Mouse (Mus musculus): ENCODE data around the gene Nbeal2. TPM values are rescaled to one million over a fixed set of nuclear protein-coding genes. Genes with fewer than 3 reads are reported as not detected.

The Nbeal2 gene
- total and polyA plus RNA-seq, 3 experiments: 3.2 to 19.7 (median 8.4) TPM

GRCm38 (mm10) chr9:110657474-110658078 lies 3.6 kb upstream of the Nbeal2 start (continued):
- TF ChIP-seq SMC3 (IDR thresholded peaks at IDR 0.05; ENCODE audit: low read depth, low read length): no peak
- no peak for TF ChIP-seq MAFK (IDR thresholded peaks at IDR 0.05; ENCODE audit: insufficient replicate concordance, low read length)
- TF ChIP-seq MYC (IDR thresholded peaks at IDR 0.05; ENCODE audit: low read depth, low read length): 0 out of 2 replicates have a peak, but pooled peaks have one; percentile 9
- TF ChIP-seq KAT2A (IDR thresholded peaks at IDR 0.05; ENCODE audit: insufficient replicate concordance, low read length): no peak
- no peak; the same call in 1 of the 2 replicates for TF ChIP-seq ETS1 (conservative IDR thresholded peaks at IDR 0.05; ENCODE audit: low read depth, low read length)
- TF ChIP-seq JUND (conservative IDR thresholded peaks at IDR 0.05; ENCODE audit: low read depth, low read length): no peak
- no peak for TF ChIP-seq RCOR1 (conservative IDR thresholded peaks at IDR 0.05; ENCODE audit: low read depth, low read length)
- no peak for TF ChIP-seq POLR2AphosphoS2 (IDR thresholded peaks at IDR 0.05; ENCODE audit: low read depth, low read length)
- no peak for TF ChIP-seq TCF12 (IDR thresholded peaks at IDR 0.05; ENCODE audit: low read depth, low read length)
- TF ChIP-seq GABPA (IDR thresholded peaks at IDR 0.05; ENCODE audit: insufficient replicate concordance, low read depth, low read length): no peak
- TF ChIP-seq BHLHE40 (IDR thresholded peaks at IDR 0.05; ENCODE audit: low read depth, low read length): no peak
- TF ChIP-seq E2F4 (IDR thresholded peaks at IDR 0.05; ENCODE audit: insufficient replicate concordance, low read depth, low read length): no peak
- TF ChIP-seq PAX5 (IDR thresholded peaks at IDR 0.05; ENCODE audit: low read length): no peak
- TF ChIP-seq ZMIZ1 (IDR thresholded peaks at IDR 0.05; ENCODE audit: low read depth, low read length): no peak
- TF ChIP-seq USF2 (conservative IDR thresholded peaks at IDR 0.05; ENCODE audit: low read depth, low read length): no peak

GRCm38 (mm10) chr9:110656249-110657221 lies 2.6 kb upstream of the Nbeal2 start, which contains the start of gene Ccdc12:
Gene Ccdc12, plus strand, starts transcription at chr9:110656503.
- DNase-seq (ENCODE audit: extremely low read depth): peak; percentile 98
- dilution Hi-C loops (cut with MboI; ENCODE audit: extremely low pct_ligation_motif_present, extremely low pct_unique_long_range_greater_than_20kb, low sequenced_read_pairs) (no loop called here), in situ Hi-C loops (cut with MboI; ENCODE audit: low pct_ligation_motif_present, low pct_unique_long_range_greater_than_20kb, low sequenced_read_pairs) (no loop called here)
- peaks cover 33% of the 10 kb centered on the region for H3K79me2 ChIP-seq (replicated peaks; ENCODE audit: control insufficient read depth, extremely low read depth, insufficient read depth, poor library complexity, severe bottlenecking)
- peaks cover 0 to 7% of the 10 kb centered on the region in 2 experiments for H3K36me3 ChIP-seq (replicated peaks in 1 of 2; ENCODE audit: control insufficient read depth in 1 of 2, insufficient read depth in 1 of 2, low read length in 1 of 2)
- peaks cover 28 to 72% of the 10 kb centered on the region in 2 experiments for H3K4me1 ChIP-seq (ENCODE audit: control insufficient read depth in 1 of 2, insufficient read depth in 2 of 2)
- H3K27ac ChIP-seq (ENCODE audit: insufficient read depth, low read depth): peak within 1 kb of the TSS; percentile 86
- peak within 1 kb of the TSS; percentile 71 for H3K4me2 ChIP-seq (ENCODE audit: insufficient read depth, low read depth, poor library complexity, severe bottlenecking)
- no peaks in the 10 kb centered on the region for H3K9me3 ChIP-seq (replicated peaks; ENCODE audit: low read length)
- peak within 1 kb of the TSS; percentile 67 to 80 (median 69) for H3K4me3 ChIP-seq (replicated peaks in 1 of 3; ENCODE audit: low read depth in 2 of 3, low read length in 2 of 3, poor library complexity in 1 of 3)
- H3K27me3 ChIP-seq (replicated peaks): no peaks in the 10 kb centered on the region
- peak within 1 kb of the TSS; percentile 85 for H3K9ac ChIP-seq (ENCODE audit: insufficient read depth, low read depth)
- no peak; the same call in 1 of the 2 replicates for TF ChIP-seq CHD2 (IDR thresholded peaks at IDR 0.05; ENCODE audit: low read length)
- peak; percentile 93 for TF ChIP-seq NRF1 (IDR thresholded peaks at IDR 0.05; ENCODE audit: low read depth, low read length)
- TF ChIP-seq SMC3 (IDR thresholded peaks at IDR 0.05; ENCODE audit: low read depth, low read length): no peak
- TF ChIP-seq TBP (conservative IDR thresholded peaks at IDR 0.05; ENCODE audit: low read depth, low read length): peak; percentile 72; the same call in 1 of the 2 replicates
- no peak for TF ChIP-seq IRF4 (IDR thresholded peaks at IDR 0.05; ENCODE audit: low read depth, low read length)
- no peak for TF ChIP-seq JUN (IDR thresholded peaks at IDR 0.05; ENCODE audit: insufficient read depth, low read depth, low read length)
- peak; percentile 4; the same call in 1 of the 2 replicates for TF ChIP-seq BHLHE40 (IDR thresholded peaks at IDR 0.05; ENCODE audit: low read depth, low read length)
- no peak for TF ChIP-seq EP300 (IDR thresholded peaks at IDR 0.05; ENCODE audit: low read length)
- peak; percentile 53; the same call in 1 of the 2 replicates for TF ChIP-seq MEF2A (IDR thresholded peaks at IDR 0.05; ENCODE audit: borderline replicate concordance, low read depth, low read length)
- no peak for TF ChIP-seq CTCF (conservative IDR thresholded peaks at IDR 0.05 in 1 of 2, IDR thresholded peaks at IDR 0.05 in 1 of 2; ENCODE audit: low read depth in 2 of 2, low read length in 2 of 2)
- TF ChIP-seq ELF1 (IDR thresholded peaks at IDR 0.05; ENCODE audit: low read depth, low read length): peak; percentile 90
- no peak for TF ChIP-seq ZNF384 (IDR thresholded peaks at IDR 0.05; ENCODE audit: low read depth, low read length)
- no peak for TF ChIP-seq USF2 (conservative IDR thresholded peaks at IDR 0.05; ENCODE audit: low read depth, low read length)
- no peak for TF ChIP-seq CHD1 (IDR thresholded peaks at IDR 0.05; ENCODE audit: low read depth, low read length)
- TF ChIP-seq SIN3A (IDR thresholded peaks at IDR 0.05; ENCODE audit: low read length): peak; percentile 83
- peak; percentile 76; the same call in 1 of the 2 replicates for TF ChIP-seq POLR2AphosphoS2 (IDR thresholded peaks at IDR 0.05; ENCODE audit: low read depth, low read length)
- TF ChIP-seq NELFE (IDR thresholded peaks at IDR 0.05; ENCODE audit: low read depth, low read length): peak; percentile 96
- TF ChIP-seq ETS1 (conservative IDR thresholded peaks at IDR 0.05; ENCODE audit: low read depth, low read length): no peak
- TF ChIP-seq MAX (IDR thresholded peaks at IDR 0.05; ENCODE audit: low read length): no peak
- no peak for TF ChIP-seq MAFK (IDR thresholded peaks at IDR 0.05; ENCODE audit: insufficient replicate concordance, low read length)
- TF ChIP-seq GABPA (IDR thresholded peaks at IDR 0.05; ENCODE audit: insufficient replicate concordance, low read depth, low read length): no peak
- peak; percentile 91 for TF ChIP-seq TCF12 (IDR thresholded peaks at IDR 0.05; ENCODE audit: low read depth, low read length)
- peak; percentile 97 for TF ChIP-seq POLR2A (IDR thresholded peaks at IDR 0.05; ENCODE audit: low read depth, low read length)
- peak; percentile 29; the same call in 1 of the 2 replicates for TF ChIP-seq MYC (IDR thresholded peaks at IDR 0.05; ENCODE audit: low read depth, low read length)
- TF ChIP-seq E2F4 (IDR thresholded peaks at IDR 0.05; ENCODE audit: insufficient replicate concordance, low read depth, low read length): no peak
- no peak for TF ChIP-seq USF1 (IDR thresholded peaks at IDR 0.05; ENCODE audit: low read depth, low read length)
- peak; percentile 76; the same call in 1 of the 2 replicates for TF ChIP-seq ZMIZ1 (IDR thresholded peaks at IDR 0.05; ENCODE audit: low read depth, low read length)
